Mouse (Mus musculus) E14TG2a.4 (cell line): ENCODE data around the gene Rcsd1.

Experiments
- CTCF ChIP-seq: conservative IDR thresholded peaks from 2 replicates; pipeline ENCODE4 v1.5.1; 2014; ENCODE audit warnings: low read length
- POU5F1 ChIP-seq: IDR thresholded peaks from 2 replicates; pipeline ENCODE4 v1.6.1; 2014; ENCODE audit warnings: low read length, borderline replicate concordance

DNA sequence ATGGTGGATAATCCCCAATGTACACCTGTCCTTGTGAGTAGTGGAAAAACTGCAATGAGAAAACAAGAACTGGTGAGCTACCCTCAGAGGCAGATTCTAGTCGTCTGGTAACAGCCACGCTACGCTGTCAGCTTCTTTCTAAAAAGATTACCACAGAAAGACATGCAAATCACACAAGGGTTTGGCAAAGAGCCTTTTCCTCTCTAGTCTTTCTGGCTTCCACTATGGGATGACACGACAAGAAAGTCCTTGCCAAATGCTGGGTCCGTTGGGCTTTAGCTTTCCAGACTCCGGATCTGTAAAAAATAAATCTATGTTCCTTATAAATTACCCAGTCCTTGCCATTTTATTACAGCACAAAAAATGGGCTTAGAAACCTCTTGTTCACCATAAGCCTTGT is 103.8 kb downstream of the Rcsd1 start:
- TF ChIP-seq CTCF (no peak), POU5F1 (no peak)
